Mouse (Mus musculus): ENCODE results near the gene Parp4. TPM values are rescaled to one million over a fixed set of nuclear protein-coding genes. Genes with fewer than 3 reads are reported as not detected.
A peak's percentile ranks its signal among the peaks of the same experiment; 100 is the strongest.

Gene Parp4
- polyA plus RNA-seq, 1 experiment from 2014 or later = 8.0 TPM

GRCm38 (mm10) chr14:56572546-56572945 is 2.9 kb upstream of the Parp4 start:
- Histone ChIP-seq H3K9me3 (replicated peaks) (no peaks in the 10 kb centered on the region), H3K36me3 (no peaks in the 10 kb centered on the region), H3K4me3 (replicated peaks) (peak overlapping the region; percentile 69), H3K27me3 (no peaks in the 10 kb centered on the region), H3K9ac (no peak overlapping the region), H3K27ac (no peak overlapping the region), H3K4me1 (peaks cover 25% of the 10 kb centered on the region), H3K4me2 (peak overlapping the region; percentile 64)
- WGBS = 73% methylated on average over 2 of the region's 2 CpGs
- no peak for ATAC-seq (replicated peaks; ENCODE audit: low FRiP score)

- ATAC-seq (replicated peaks; ENCODE audit: low FRiP score) = no peak
- Histone ChIP-seq H3K9me3 (replicated peaks) (no peaks in the 10 kb centered on the region), H3K36me3 (no peaks in the 10 kb centered on the region), H3K4me2 (peak overlapping the region; percentile 78), H3K27ac (peak overlapping the region; percentile 66; the same call in 1 of the 2 replicates), H3K27me3 (no peaks in the 10 kb centered on the region), H3K9ac (peak overlapping the region; percentile 60; the same call in 1 of the 2 replicates), H3K4me1 (peaks cover 13% of the 10 kb centered on the region), H3K4me3 (replicated peaks) (peak overlapping the region; percentile 70)
- 66% methylated on average over 18 of the region's 18 CpGs for WGBS
Measured at GRCm38 (mm10) chr14:56575969-56576901, 816 bp downstream of the Parp4 start.

GRCm38 (mm10) chr14:56579011-56579410 is 3.6 kb downstream of the Parp4 start:
- peaks cover 13% of the 10 kb centered on the region for H3K4me1 ChIP-seq
- H3K4me3 ChIP-seq (replicated peaks) = no peak overlapping the region
- no peaks in the 10 kb centered on the region for H3K36me3 ChIP-seq
- no peak for ATAC-seq (replicated peaks; ENCODE audit: low FRiP score)
- H3K27me3 ChIP-seq = no peaks in the 10 kb centered on the region
- H3K9ac ChIP-seq = no peak overlapping the region
- H3K27ac ChIP-seq = no peak overlapping the region
- H3K9me3 ChIP-seq (replicated peaks) = no peaks in the 10 kb centered on the region
- H3K4me2 ChIP-seq = no peak overlapping the region
- WGBS = 45% methylated on average over 8 of the region's 8 CpGs

DNA sequence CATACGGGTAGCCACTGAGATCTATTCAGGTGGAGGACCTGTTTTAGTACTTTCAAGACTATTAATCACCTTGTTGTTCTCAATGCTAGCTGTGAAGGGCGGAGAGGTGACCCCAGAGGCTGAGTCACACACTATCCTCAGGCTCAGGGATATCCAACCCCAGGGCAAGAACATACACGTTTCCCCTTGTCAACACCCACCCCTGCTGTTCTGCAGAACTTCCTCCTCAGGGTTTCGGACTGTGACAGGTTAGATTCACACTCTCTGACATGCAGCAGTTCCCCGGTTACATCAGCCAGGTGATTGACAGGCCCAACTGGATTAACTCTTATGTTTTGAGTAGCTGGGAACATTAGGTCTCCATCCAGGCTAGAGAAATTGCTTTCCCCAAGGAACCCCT is 5.7 kb downstream of the Parp4 start:
- H3K36me3 ChIP-seq = peaks cover 13% of the 10 kb centered on the region
- no peak overlapping the region for H3K4me3 ChIP-seq (replicated peaks)
- H3K4me1 ChIP-seq = peaks cover 2% of the 10 kb centered on the region
- H3K9me3 ChIP-seq (replicated peaks) = no peaks in the 10 kb centered on the region
- ATAC-seq (replicated peaks; ENCODE audit: low FRiP score) = no peak
- H3K9ac ChIP-seq = no peak overlapping the region
- H3K4me2 ChIP-seq = no peak overlapping the region
- no peaks in the 10 kb centered on the region for H3K27me3 ChIP-seq
- WGBS = 56% methylated on average over 5 of the region's 5 CpGs
- no peak overlapping the region for H3K27ac ChIP-seq

DNA sequence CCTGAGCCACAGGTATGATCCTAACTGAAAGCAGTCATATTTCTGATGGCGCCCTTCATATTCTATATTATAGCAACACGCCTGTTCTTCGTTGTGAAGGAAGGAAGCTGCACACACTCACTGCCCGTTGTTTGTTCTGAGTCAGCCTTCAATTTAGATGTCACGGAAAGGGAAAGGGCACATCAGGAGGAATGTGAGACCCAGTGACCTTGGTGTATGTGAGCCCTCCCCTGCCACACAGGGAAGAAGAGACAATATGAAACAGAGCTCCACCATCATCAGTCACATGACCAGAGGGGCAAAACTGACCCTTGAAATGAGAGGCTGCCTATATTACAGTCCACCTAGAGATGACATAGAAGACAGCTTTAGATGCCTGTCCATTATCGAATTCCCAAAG is 6.9 kb downstream of the Parp4 start:
- Histone ChIP-seq H3K27ac (no peak overlapping the region), H3K9ac (no peak overlapping the region), H3K4me3 (replicated peaks) (no peak overlapping the region), H3K9me3 (replicated peaks) (no peaks in the 10 kb centered on the region), H3K27me3 (no peaks in the 10 kb centered on the region), H3K4me1 (no peaks in the 10 kb centered on the region), H3K36me3 (peaks cover 14% of the 10 kb centered on the region), H3K4me2 (no peak overlapping the region)
- ATAC-seq (replicated peaks; ENCODE audit: low FRiP score) = no peak
- 86% methylated on average over 6 of the region's 6 CpGs for WGBS

DNA sequence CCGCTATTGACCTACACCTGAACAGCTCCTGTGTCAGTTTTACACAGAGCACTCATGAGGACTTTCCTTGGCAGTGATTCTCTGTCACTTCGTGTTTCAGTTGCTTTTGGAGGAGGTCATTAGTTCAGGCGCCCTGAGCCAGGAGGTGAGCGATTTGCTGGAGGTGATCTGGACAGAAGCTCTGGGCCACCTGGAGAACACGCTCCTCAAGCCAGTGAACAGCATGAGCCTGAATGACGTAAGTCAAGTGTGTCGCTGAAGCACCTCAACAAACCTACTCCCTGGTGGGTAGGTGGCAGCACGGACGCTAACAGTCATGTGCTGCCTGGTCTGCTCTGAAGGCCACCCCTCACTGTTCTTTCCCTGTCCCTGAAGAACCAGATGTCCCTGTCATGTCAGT is 16.8 kb downstream of the Parp4 start:
- H3K9ac ChIP-seq = no peak overlapping the region
- H3K36me3 ChIP-seq = peaks cover 56% of the 10 kb centered on the region
- WGBS = 92% methylated on average over 9 of the region's 9 CpGs
- H3K4me2 ChIP-seq = no peak overlapping the region
- ATAC-seq (replicated peaks; ENCODE audit: low FRiP score) = no peak
- H3K27me3 ChIP-seq = no peaks in the 10 kb centered on the region
- H3K4me1 ChIP-seq = no peaks in the 10 kb centered on the region
- H3K9me3 ChIP-seq (replicated peaks) = no peaks in the 10 kb centered on the region
- no peak overlapping the region for H3K4me3 ChIP-seq (replicated peaks)
- no peak overlapping the region for H3K27ac ChIP-seq

- H3K36me3 ChIP-seq = peaks cover 73% of the 10 kb centered on the region
- no peaks in the 10 kb centered on the region for H3K27me3 ChIP-seq
- H3K4me1 ChIP-seq = no peaks in the 10 kb centered on the region
- H3K9me3 ChIP-seq (replicated peaks) = no peaks in the 10 kb centered on the region
- no peak for ATAC-seq (replicated peaks; ENCODE audit: low FRiP score)
- no peak overlapping the region for H3K27ac ChIP-seq
- H3K9ac ChIP-seq = no peak overlapping the region
- H3K4me2 ChIP-seq = no peak overlapping the region
- WGBS = 91% methylated on average over 1 of the region's 1 CpGs
- H3K4me3 ChIP-seq (replicated peaks) = no peak overlapping the region
Measured at GRCm38 (mm10) chr14:56594811-56595210, 19.4 kb downstream of the Parp4 start.

GRCm38 (mm10) chr14:56598759-56599158 is 23.3 kb downstream of the Parp4 start:
- WGBS = 51% methylated on average over 6 of the region's 6 CpGs
- ATAC-seq (replicated peaks; ENCODE audit: low FRiP score) = no peak

GRCm38 (mm10) chr14:56602069-56602468 is 26.6 kb downstream of the Parp4 start:
- Histone ChIP-seq H3K36me3 (peaks cover 18% of the 10 kb centered on the region), H3K4me1 (no peaks in the 10 kb centered on the region), H3K9me3 (replicated peaks) (no peaks in the 10 kb centered on the region), H3K4me3 (replicated peaks) (no peak overlapping the region), H3K9ac (no peak overlapping the region), H3K27me3 (no peaks in the 10 kb centered on the region), H3K4me2 (no peak overlapping the region), H3K27ac (no peak overlapping the region)
- no peak for ATAC-seq (replicated peaks; ENCODE audit: low FRiP score)
- 80% methylated on average over 9 of the region's 9 CpGs for WGBS

More at GRCm38 (mm10) chr14:56598759-56599158, 23.3 kb downstream of the Parp4 start:
- Histone ChIP-seq H3K27me3 (no peaks in the 10 kb centered on the region), H3K9ac (no peak overlapping the region), H3K4me2 (no peak overlapping the region), H3K36me3 (peaks cover 36% of the 10 kb centered on the region), H3K9me3 (replicated peaks) (no peaks in the 10 kb centered on the region), H3K27ac (no peak overlapping the region), H3K4me1 (no peaks in the 10 kb centered on the region), H3K4me3 (replicated peaks) (no peak overlapping the region)

DNA sequence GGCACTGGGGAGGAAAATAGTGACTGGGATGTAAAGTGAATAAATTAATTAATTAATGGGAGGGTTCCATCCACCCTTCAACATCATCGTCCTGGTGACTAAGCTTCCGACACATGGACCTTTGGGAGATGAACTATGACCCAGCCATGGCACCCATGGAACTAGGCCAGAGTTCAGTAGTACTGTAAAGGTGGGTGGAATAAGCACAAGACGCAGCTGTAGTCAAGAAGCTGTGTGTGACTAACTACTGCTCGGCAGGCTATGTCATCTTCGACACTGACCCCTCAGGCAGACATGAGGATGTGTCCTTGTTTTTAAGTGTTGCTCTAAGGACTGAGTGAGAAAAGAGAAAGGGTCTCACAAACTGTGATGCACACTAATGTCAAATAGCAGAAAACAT is 29.0 kb downstream of the Parp4 start:
- Histone ChIP-seq H3K27me3 (no peaks in the 10 kb centered on the region), H3K27ac (no peak overlapping the region), H3K4me1 (no peaks in the 10 kb centered on the region), H3K36me3 (peaks cover 16% of the 10 kb centered on the region), H3K4me3 (replicated peaks) (no peak overlapping the region), H3K9me3 (replicated peaks) (no peaks in the 10 kb centered on the region), H3K9ac (no peak overlapping the region), H3K4me2 (no peak overlapping the region)
- 86% methylated on average over 5 of the region's 5 CpGs for WGBS
- ATAC-seq (replicated peaks; ENCODE audit: low FRiP score) = no peak

DNA sequence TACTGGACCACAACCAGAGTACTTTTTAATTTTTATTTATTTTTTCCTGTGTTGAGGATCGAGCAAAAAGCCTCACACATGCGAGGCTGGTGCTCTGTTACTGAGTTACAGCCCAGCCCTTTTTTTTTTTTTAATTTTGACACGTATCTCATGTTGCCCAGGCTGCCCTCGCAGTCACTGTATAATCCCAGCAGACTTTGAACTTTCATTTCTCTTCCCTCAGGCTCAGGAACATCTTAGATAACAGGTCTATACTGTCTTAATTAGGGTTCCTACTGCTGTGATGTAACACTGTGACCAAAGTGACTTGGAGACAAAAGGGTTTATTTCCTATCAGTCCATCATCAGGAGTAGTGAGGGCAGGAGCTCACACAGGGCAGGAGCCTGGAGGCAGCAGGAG is 29.7 kb downstream of the Parp4 start:
- H3K4me2 ChIP-seq = no peak overlapping the region
- no peak for ATAC-seq (replicated peaks; ENCODE audit: low FRiP score)
- H3K36me3 ChIP-seq = peaks cover 19% of the 10 kb centered on the region
- no peaks in the 10 kb centered on the region for H3K4me1 ChIP-seq
- H3K27ac ChIP-seq = no peak overlapping the region
- WGBS = 81% methylated on average over 4 of the region's 4 CpGs
- H3K4me3 ChIP-seq (replicated peaks) = no peak overlapping the region
- no peaks in the 10 kb centered on the region for H3K9me3 ChIP-seq (replicated peaks)
- H3K27me3 ChIP-seq = no peaks in the 10 kb centered on the region
- H3K9ac ChIP-seq = no peak overlapping the region

GRCm38 (mm10) chr14:56613212-56613611 is 37.8 kb downstream of the Parp4 start:
- 90% methylated on average over 3 of the region's 3 CpGs for WGBS
- H3K4me2 ChIP-seq = no peak overlapping the region
- ATAC-seq (replicated peaks; ENCODE audit: low FRiP score) = no peak

More at GRCm38 (mm10) chr14:56613212-56613611, 37.8 kb downstream of the Parp4 start:
- Histone ChIP-seq H3K4me3 (replicated peaks) (no peak overlapping the region), H3K36me3 (peaks cover 70% of the 10 kb centered on the region), H3K4me1 (no peaks in the 10 kb centered on the region), H3K27me3 (no peaks in the 10 kb centered on the region), H3K27ac (no peak overlapping the region), H3K9ac (no peak overlapping the region), H3K9me3 (replicated peaks) (no peaks in the 10 kb centered on the region)
